Mouse (Mus musculus): ENCODE measurements around the gene Hnrnph3.

The Hnrnph3 gene

DNA sequence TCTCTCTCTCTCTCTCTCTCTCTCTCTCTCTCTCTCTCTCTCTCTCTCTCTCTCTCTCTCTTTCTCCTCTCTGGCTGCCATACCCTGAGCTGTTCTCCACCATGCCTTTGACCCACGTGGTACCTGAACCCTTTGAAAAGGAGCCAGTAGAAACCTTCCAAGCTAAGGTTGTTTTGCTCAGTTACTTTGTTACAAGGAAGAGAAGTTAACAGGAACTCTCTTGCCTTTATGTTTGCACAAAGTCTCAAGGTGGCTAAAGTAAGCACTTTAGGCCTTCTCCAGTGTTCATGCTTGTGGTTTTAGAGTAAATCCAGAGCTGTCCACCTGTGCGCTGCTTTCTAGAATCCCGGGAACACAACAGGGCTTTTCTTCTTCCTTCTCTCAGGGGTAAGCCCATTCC, 8.2 kb upstream of the Hnrnph3 start:
- no peak for DNase-seq (ENCODE audit: low read depth in 2 of 2, low spot score in 2 of 2)

- no peak for DNase-seq (ENCODE audit: low read depth in 2 of 2, low spot score in 2 of 2)
Observed at GRCm38 (mm10) chr10:63028396-63028795, 4.4 kb upstream of the Hnrnph3 start.

GRCm38 (mm10) chr10:63027376-63028161, 3.6 kb upstream of the Hnrnph3 start:
- no peak for DNase-seq (ENCODE audit: low read depth in 2 of 2, low spot score in 2 of 2)

GRCm38 (mm10) chr10:63026795-63027160, 2.8 kb upstream of the Hnrnph3 start:
- DNase-seq (ENCODE audit: low read depth in 2 of 2, low spot score in 2 of 2) = no peak

GRCm38 (mm10) chr10:63026156-63026794, 2.3 kb upstream of the Hnrnph3 start:
- DNase-seq (ENCODE audit: low read depth in 2 of 2, low spot score in 2 of 2) = no peak

DNA sequence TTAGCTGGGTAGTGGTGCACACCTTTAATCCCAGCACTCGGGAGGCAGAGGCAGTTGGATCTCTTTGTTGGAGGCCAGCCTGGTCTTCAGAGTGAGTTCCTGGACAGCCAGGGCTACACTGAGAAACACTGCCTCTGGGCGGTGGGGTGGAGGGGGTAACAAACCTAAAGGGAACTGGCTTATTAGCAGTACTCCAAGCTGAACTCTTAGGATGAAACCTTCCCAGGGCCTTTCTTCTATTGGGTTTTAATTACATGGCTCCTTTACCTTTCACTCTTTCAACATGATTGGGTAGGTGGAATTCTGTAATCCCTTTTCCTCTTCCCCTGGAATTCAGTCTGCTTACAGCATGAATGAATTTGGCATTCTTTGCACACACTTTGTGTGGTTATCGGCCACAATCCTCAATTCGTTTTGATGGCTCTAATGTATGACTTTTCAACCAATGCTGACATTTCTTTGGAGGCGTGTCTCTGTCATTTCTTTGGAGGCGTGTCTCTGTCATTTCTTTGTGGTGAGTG, 1.5 kb upstream of the Hnrnph3 start:
- no peak for DNase-seq (ENCODE audit: low read depth in 2 of 2, low spot score in 2 of 2)

DNA sequence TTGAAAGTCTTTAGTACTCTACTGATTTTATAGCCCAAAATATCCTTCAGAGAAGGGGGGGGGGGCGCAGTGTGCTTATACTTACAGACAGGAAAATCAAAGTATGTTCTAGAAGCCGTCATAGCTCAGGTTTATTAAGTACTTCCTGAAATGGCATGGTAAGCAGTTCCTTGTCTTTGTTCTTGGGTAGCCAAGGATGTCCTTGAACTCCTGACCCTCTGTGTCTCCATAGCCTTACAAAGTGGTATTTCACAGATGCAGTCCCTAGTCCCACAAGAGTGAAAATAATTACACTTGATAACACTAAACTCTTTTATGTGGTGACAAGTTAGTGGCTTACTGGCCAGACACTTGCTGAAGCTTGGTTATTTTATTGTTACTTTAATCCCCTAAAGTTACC, 999 bp upstream of the Hnrnph3 start:
- DNase-seq (ENCODE audit: low read depth in 2 of 2, low spot score in 2 of 2) = no peak

GRCm38 (mm10) chr10:63024580-63024910, 528 bp upstream of the Hnrnph3 start:
- DNase-seq (ENCODE audit: low read depth in 2 of 2, low spot score in 2 of 2) = peak in 1 of 2 experiments; percentile 9

GRCm38 (mm10) chr10:63023121-63023748, 782 bp downstream of the Hnrnph3 start:
- peak; percentile 52 to 60 for DNase-seq (ENCODE audit: low read depth in 2 of 2, low spot score in 2 of 2)

- DNase-seq (ENCODE audit: low read depth in 2 of 2, low spot score in 2 of 2) = no peak
Observed at GRCm38 (mm10) chr10:63022541-63023120, 1.4 kb downstream of the Hnrnph3 start.

DNA sequence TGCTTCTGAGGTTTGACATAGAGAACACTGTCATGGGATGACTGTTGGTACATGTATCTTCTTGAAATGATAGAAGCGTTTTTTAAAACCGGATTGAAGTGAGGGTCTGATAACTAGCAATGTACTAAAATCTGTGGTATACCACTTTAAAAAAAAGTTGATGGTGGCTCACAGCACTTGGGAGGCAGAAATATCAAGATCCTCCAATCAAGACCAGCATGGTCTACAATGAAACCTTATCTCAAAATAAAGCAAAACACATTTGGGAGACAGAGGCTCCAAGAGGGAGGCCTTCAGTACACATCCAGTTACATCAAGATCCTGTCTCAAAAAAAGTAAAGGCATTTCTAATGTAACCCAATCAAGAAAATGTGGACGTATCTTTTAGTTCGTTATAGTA, 2.3 kb downstream of the Hnrnph3 start:
- DNase-seq (ENCODE audit: low read depth in 2 of 2, low spot score in 2 of 2) = no peak

GRCm38 (mm10) chr10:63019304-63019703, 4.7 kb downstream of the Hnrnph3 start:
- DNase-seq (ENCODE audit: low read depth in 2 of 2, low spot score in 2 of 2) = no peak

DNA sequence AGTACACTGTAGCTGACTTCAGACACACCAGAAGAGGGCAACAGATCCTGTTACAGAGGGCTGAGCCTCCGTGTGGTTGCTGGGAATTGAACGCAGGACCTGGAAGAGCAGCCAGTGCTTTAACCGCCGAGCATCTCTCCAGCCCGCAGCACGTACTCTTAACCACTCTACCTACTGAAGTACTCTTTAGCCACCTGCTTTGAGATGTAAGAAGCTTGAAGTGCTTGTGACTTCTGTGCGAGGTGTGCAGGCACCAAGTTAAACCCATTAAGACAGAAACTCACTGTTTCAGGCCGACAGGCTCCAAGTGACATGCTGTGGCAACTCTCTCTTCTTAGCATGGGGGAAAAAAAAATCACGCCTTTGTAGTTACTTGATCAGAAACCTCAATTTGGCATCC, 9.8 kb downstream of the Hnrnph3 start:
- no peak for DNase-seq (ENCODE audit: low read depth in 2 of 2, low spot score in 2 of 2)

DNA sequence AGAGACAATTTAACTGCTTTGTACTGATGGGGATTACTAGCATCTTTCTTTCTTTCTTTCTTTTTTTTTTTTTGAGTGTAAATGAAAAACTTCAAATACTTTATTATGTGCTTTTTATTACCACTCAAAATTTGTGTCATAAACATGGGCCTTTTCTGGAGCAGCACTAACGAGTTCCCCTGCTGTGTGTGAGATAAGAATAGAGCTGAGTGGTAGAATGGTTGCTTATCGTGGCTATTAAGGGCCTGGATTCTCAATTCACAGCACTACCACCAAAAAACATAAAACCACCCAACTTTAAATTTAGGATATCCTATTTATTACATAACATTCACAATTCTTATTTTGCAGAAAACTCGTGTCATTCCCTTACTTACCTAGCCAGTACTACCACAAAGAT, 10.5 kb downstream of the Hnrnph3 start:
- DNase-seq (ENCODE audit: low read depth in 2 of 2, low spot score in 2 of 2) = no peak

DNA sequence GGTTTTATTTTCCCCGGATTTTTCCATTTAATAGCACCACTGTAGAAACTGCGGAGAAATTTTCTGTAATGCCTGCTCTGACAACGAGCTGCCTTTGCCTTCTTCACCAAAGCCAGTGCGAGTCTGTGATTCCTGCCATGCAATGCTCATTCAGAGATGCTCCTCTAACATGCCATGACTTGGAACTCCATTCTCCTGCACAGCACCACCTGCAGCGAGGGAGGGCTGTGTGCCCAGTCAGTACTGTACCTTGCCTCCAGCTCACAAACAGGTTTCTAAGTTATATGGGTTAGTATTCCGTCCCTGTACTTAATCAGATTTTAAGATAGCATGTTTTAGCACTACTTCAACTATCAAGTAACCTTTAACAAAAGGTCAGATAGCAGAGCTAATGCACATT, 12.5 kb downstream of the Hnrnph3 start:
- no peak for DNase-seq (ENCODE audit: low read depth in 2 of 2, low spot score in 2 of 2)

DNA sequence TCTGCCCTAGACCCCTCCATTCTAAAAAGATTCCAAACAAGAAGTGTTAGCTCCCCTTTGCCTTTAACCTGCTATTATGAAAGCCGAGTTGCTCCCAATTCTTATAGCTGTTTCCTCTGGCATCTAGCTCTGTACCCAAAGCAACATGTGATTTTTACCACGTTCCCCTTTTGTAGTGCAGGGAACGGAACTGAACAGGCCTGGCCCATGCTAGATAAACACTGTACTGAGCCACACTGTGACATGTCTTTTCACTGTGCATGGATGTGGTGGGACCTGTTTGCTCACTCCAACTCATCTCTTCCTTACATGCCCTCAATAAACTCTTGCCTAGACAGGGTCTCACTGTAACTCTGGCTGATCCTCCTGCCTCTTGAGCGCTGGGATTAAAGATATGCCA, 13.7 kb downstream of the Hnrnph3 start:
- DNase-seq (ENCODE audit: low read depth in 2 of 2, low spot score in 2 of 2) = no peak

DNA sequence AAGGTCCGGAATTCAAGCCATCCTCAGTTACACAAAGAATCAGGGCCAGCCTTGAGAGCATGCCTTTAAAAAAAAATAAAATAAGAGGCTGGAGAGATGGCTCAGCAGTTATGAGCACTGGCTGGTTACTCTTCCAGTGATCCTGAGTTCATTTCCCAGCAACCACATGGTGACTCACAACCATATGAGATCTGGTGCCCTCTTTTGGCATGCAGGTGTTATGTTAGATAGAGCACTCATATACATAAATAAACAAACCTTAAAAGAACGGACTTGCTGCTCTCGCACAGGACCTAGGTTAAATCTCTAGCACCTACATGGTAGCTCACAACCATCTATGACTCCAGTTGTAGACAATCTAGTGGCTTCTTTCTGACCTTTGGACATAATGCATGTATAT, 15.8 kb downstream of the Hnrnph3 start:
- DNase-seq (ENCODE audit: low read depth in 2 of 2, low spot score in 2 of 2) = no peak

- DNase-seq (ENCODE audit: low read depth in 2 of 2, low spot score in 2 of 2) = no peak
Observed at GRCm38 (mm10) chr10:63004556-63004955, 19.5 kb downstream of the Hnrnph3 start.

GRCm38 (mm10) chr10:63003252-63003651, 20.8 kb downstream of the Hnrnph3 start:
- DNase-seq (ENCODE audit: low read depth in 2 of 2, low spot score in 2 of 2) = no peak

GRCm38 (mm10) chr10:63000584-63000983, 23.4 kb downstream of the Hnrnph3 start:
- DNase-seq (ENCODE audit: low read depth in 2 of 2, low spot score in 2 of 2) = no peak

GRCm38 (mm10) chr10:62993991-62994390, 30.0 kb downstream of the Hnrnph3 start:
- no peak for DNase-seq (ENCODE audit: low read depth in 2 of 2, low spot score in 2 of 2)

DNA sequence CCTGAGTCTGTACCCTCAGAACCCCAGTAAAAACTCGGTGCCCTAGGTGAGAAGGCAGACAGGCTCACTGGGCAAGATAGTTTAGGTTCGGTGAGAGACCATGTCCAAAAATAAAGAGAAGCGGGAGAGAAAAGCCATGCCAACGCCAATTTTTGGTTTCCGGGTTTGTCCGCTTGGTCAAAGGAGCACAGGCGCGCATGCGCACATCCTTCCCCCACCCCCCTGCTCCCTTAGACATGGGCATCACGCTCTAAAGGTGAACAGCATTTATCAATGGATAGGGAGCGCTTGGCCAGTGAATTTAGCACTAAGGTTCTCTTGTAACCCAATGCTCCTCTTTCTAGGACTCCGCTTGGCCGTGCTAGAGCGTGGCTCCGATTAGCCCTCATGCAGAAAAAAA, 33.4 kb downstream of the Hnrnph3 start:
- DNase-seq (ENCODE audit: low read depth in 2 of 2, low spot score in 2 of 2) = no peak

All from CD8-positive naive resting alpha-beta T cell, adult 2 months (primary cell).